Mouse (Mus musculus) urinary bladder, postnatal 25 days (tissue): ENCODE measurements around the gene Tas1r1.

ENCODE experiments used
- DNase-seq: peaks from one replicate; pipeline ENCODE4 v3.0.0; 2022; ENCODE audit warnings: low spot score

Gene Tas1r1

GRCm38 (mm10) chr4:152038225-152038984, at the start of gene Tas1r1:
Tas1r1 (minus strand) TSS chr4:152038568.
- no peak for DNase-seq

GRCm38 (mm10) chr4:152088133-152088532, 49.8 kb upstream of the Tas1r1 start:
- no peak for DNase-seq

- DNase-seq, result no peak
Observed at GRCm38 (mm10) chr4:152087211-152088081, 49.1 kb upstream of the Tas1r1 start.

GRCm38 (mm10) chr4:152086505-152087210, 48.3 kb upstream of the Tas1r1 start:
- peak; percentile 58 for DNase-seq

- DNase-seq, result no peak
Observed at GRCm38 (mm10) chr4:152084616-152085015, 46.2 kb upstream of the Tas1r1 start.

- DNase-seq, result no peak
Observed at GRCm38 (mm10) chr4:152083611-152084220, 45.3 kb upstream of the Tas1r1 start.

GRCm38 (mm10) chr4:152079931-152080330, 41.6 kb upstream of the Tas1r1 start:
- no peak for DNase-seq

- DNase-seq, result no peak
Observed at GRCm38 (mm10) chr4:152079261-152079660, 40.9 kb upstream of the Tas1r1 start.

GRCm38 (mm10) chr4:152078105-152078530, 39.8 kb upstream of the Tas1r1 start:
- no peak for DNase-seq

- no peak for DNase-seq
Observed at GRCm38 (mm10) chr4:152077191-152077590, 38.8 kb upstream of the Tas1r1 start.

- no peak for DNase-seq
Observed at GRCm38 (mm10) chr4:152074548-152074947, 36.2 kb upstream of the Tas1r1 start.

- DNase-seq, result no peak
Observed at GRCm38 (mm10) chr4:152073715-152074114, 35.3 kb upstream of the Tas1r1 start.

GRCm38 (mm10) chr4:152072655-152073054, 34.3 kb upstream of the Tas1r1 start:
- DNase-seq, result no peak

GRCm38 (mm10) chr4:152072121-152072601, 33.8 kb upstream of the Tas1r1 start, which contains the start of gene Plekhg5:
Plekhg5 (plus strand) TSS chr4:152072498.
- DNase-seq, result no peak

GRCm38 (mm10) chr4:152070494-152071396, 32.4 kb upstream of the Tas1r1 start:
- no peak for DNase-seq

GRCm38 (mm10) chr4:152069245-152069644, 30.9 kb upstream of the Tas1r1 start:
- no peak for DNase-seq

- no peak for DNase-seq
Observed at GRCm38 (mm10) chr4:152068166-152068724, 29.9 kb upstream of the Tas1r1 start.

- no peak for DNase-seq
Observed at GRCm38 (mm10) chr4:152067280-152067679, 28.9 kb upstream of the Tas1r1 start.

- DNase-seq, result no peak
Observed at GRCm38 (mm10) chr4:152062390-152063110, 24.2 kb upstream of the Tas1r1 start.

- DNase-seq, result no peak
Observed at GRCm38 (mm10) chr4:152044609-152045008, 6.2 kb upstream of the Tas1r1 start.
